22 mouse cellular contexts compared by ENCODE assay signal in genomic region chr3:110329175-110329574, GRCm38 (mm10).
DNase-seq lines count a peak whose midpoint lies in the region; ATAC-seq and TF ChIP-seq lines count a peak whose summit lies in the region.
"Had no signal": no experiment of that assay in that cellular context is flagged by ENCODE, and none has a peak within 500 bp of the region (broad histone marks: within the 10 kb centered on the region; RNA-seq: fewer than 3 reads in every experiment).

No protein-coding gene starts in this region.

- H3K36me3 ChIP-seq in forebrain, embryonic 13.5 days (ENCODE audit: poor library complexity, severe bottlenecking), result no peaks in the 10 kb centered on the region
- no peaks in the 10 kb centered on the region for H3K36me3 ChIP-seq in forebrain, embryonic 11.5 days (ENCODE audit: control insufficient read depth, insufficient read depth, low read length)
- H3K36me3 ChIP-seq in forebrain, embryonic 16.5 days (ENCODE audit: control insufficient read depth, insufficient read depth), result no peaks in the 10 kb centered on the region
- no peaks in the 10 kb centered on the region for H3K36me3 ChIP-seq in forebrain, postnatal 0 days (ENCODE audit: insufficient read depth)
- no peaks in the 10 kb centered on the region for H3K36me3 ChIP-seq in midbrain, embryonic 13.5 days
- no peaks in the 10 kb centered on the region for H3K36me3 ChIP-seq in midbrain, embryonic 16.5 days (ENCODE audit: control insufficient read depth, insufficient read depth, low read length)
- H3K36me3 ChIP-seq in midbrain, embryonic 15.5 days (replicated peaks), result no peaks in the 10 kb centered on the region
- H3K36me3 ChIP-seq: embryonic facial prominence, embryonic 12.5 days; embryonic facial prominence, embryonic 15.5 days; heart, embryonic 10.5 days; hindbrain, embryonic 12.5 days; hindbrain, embryonic 15.5 days had no signal

- H3K27me3 ChIP-seq in forebrain, embryonic 13.5 days, result no peaks in the 10 kb centered on the region
- H3K27me3 ChIP-seq in forebrain, embryonic 11.5 days (ENCODE audit: control insufficient read depth, insufficient read depth, low read length), result no peaks in the 10 kb centered on the region
- H3K27me3 ChIP-seq in forebrain, embryonic 16.5 days (replicated peaks; ENCODE audit: control insufficient read depth, insufficient read depth, low read length), result no peaks in the 10 kb centered on the region
- no peaks in the 10 kb centered on the region for H3K27me3 ChIP-seq in forebrain, postnatal 0 days (ENCODE audit: insufficient read depth, low read length)
- H3K27me3 ChIP-seq in midbrain, embryonic 13.5 days, result no peaks in the 10 kb centered on the region
- H3K27me3 ChIP-seq in midbrain, embryonic 16.5 days (ENCODE audit: control insufficient read depth, insufficient read depth, low read depth, low read length), result no peaks in the 10 kb centered on the region
- H3K27me3 ChIP-seq in midbrain, embryonic 15.5 days (replicated peaks), result no peaks in the 10 kb centered on the region
- H3K27me3 ChIP-seq: embryonic facial prominence, embryonic 12.5 days; embryonic facial prominence, embryonic 15.5 days; hindbrain, embryonic 12.5 days; hindbrain, embryonic 15.5 days had no signal

- no peak overlapping the region for H3K4me2 ChIP-seq in forebrain, embryonic 13.5 days
- H3K4me2 ChIP-seq in forebrain, embryonic 11.5 days (ENCODE audit: low read depth, low read length, severe bottlenecking), result no peak overlapping the region
- no peak overlapping the region for H3K4me2 ChIP-seq in forebrain, embryonic 16.5 days (ENCODE audit: low read length)
- no peak overlapping the region for H3K4me2 ChIP-seq in forebrain, postnatal 0 days (ENCODE audit: low read depth)
- no peak overlapping the region for H3K4me2 ChIP-seq in midbrain, embryonic 13.5 days (replicated peaks)
- no peak overlapping the region for H3K4me2 ChIP-seq in midbrain, embryonic 16.5 days (ENCODE audit: low read length)
- no peak overlapping the region for H3K4me2 ChIP-seq in midbrain, embryonic 15.5 days
- H3K4me2 ChIP-seq: embryonic facial prominence, embryonic 12.5 days; embryonic facial prominence, embryonic 15.5 days; hindbrain, embryonic 12.5 days; hindbrain, embryonic 15.5 days had no signal

- H3K9ac ChIP-seq in forebrain, embryonic 13.5 days, result no peak overlapping the region
- H3K9ac ChIP-seq in forebrain, embryonic 11.5 days (ENCODE audit: low read length), result no peak overlapping the region
- H3K9ac ChIP-seq in forebrain, embryonic 16.5 days (replicated peaks; ENCODE audit: low read depth, low read length), result no peak overlapping the region
- no peak overlapping the region for H3K9ac ChIP-seq in forebrain, postnatal 0 days
- H3K9ac ChIP-seq in midbrain, embryonic 13.5 days (replicated peaks), result no peak overlapping the region
- H3K9ac ChIP-seq in midbrain, embryonic 16.5 days (ENCODE audit: low read depth, low read length), result no peak overlapping the region
- no peak overlapping the region for H3K9ac ChIP-seq in midbrain, embryonic 15.5 days
- H3K9ac ChIP-seq: embryonic facial prominence, embryonic 12.5 days; embryonic facial prominence, embryonic 15.5 days; hindbrain, embryonic 12.5 days; hindbrain, embryonic 15.5 days had no signal

- H3K27ac ChIP-seq in forebrain, embryonic 13.5 days, result no peak overlapping the region
- no peak overlapping the region for H3K27ac ChIP-seq in forebrain, embryonic 11.5 days (ENCODE audit: low read depth, low read length)
- no peak overlapping the region for H3K27ac ChIP-seq in forebrain, embryonic 16.5 days (ENCODE audit: low read length)
- H3K27ac ChIP-seq in forebrain, postnatal 0 days (ENCODE audit: low read depth, low read length), result no peak overlapping the region
- no peak overlapping the region for H3K27ac ChIP-seq in midbrain, embryonic 13.5 days
- no peak overlapping the region for H3K27ac ChIP-seq in midbrain, embryonic 16.5 days (ENCODE audit: low read length)
- no peak overlapping the region for H3K27ac ChIP-seq in midbrain, embryonic 15.5 days
- H3K27ac ChIP-seq: embryonic facial prominence, embryonic 12.5 days; embryonic facial prominence, embryonic 15.5 days; heart, adult 2 months; heart, embryonic 10.5 days; hindbrain, embryonic 12.5 days; hindbrain, embryonic 15.5 days had no signal

- H3K4me3 ChIP-seq in forebrain, embryonic 13.5 days, result no peak overlapping the region
- no peak overlapping the region for H3K4me3 ChIP-seq in forebrain, embryonic 11.5 days (ENCODE audit: low read depth, low read length)
- no peak overlapping the region for H3K4me3 ChIP-seq in forebrain, embryonic 16.5 days (replicated peaks; ENCODE audit: low read length)
- H3K4me3 ChIP-seq in forebrain, postnatal 0 days (ENCODE audit: low read depth, low read length), result no peak overlapping the region
- no peak overlapping the region for H3K4me3 ChIP-seq in midbrain, embryonic 13.5 days (replicated peaks)
- no peak overlapping the region for H3K4me3 ChIP-seq in midbrain, embryonic 16.5 days (ENCODE audit: low read depth, low read length)
- no peak overlapping the region for H3K4me3 ChIP-seq in midbrain, embryonic 15.5 days
- H3K4me3 ChIP-seq: embryonic facial prominence, embryonic 12.5 days; embryonic facial prominence, embryonic 15.5 days; heart, adult 2 months; heart, embryonic 10.5 days; hindbrain, embryonic 12.5 days; hindbrain, embryonic 15.5 days had no signal

- 69% methylated on average over 1 of the region's 1 CpGs for WGBS in forebrain, embryonic 13.5 days
- WGBS in forebrain, embryonic 11.5 days, result 81% methylated on average over 1 of the region's 1 CpGs
- 51% methylated on average over 1 of the region's 1 CpGs for WGBS in forebrain, embryonic 16.5 days
- 47% methylated on average over 1 of the region's 1 CpGs for WGBS in forebrain, postnatal 0 days
- 66% methylated on average over 1 of the region's 1 CpGs for WGBS in midbrain, embryonic 13.5 days
- 71% methylated on average over 1 of the region's 1 CpGs for WGBS in midbrain, embryonic 16.5 days
- WGBS in midbrain, embryonic 15.5 days, result 76% methylated on average over 1 of the region's 1 CpGs

- peak; percentile 76; the same call in 1 of the 2 replicates for ATAC-seq in forebrain, embryonic 13.5 days
- no peak; the same call in 1 of the 2 replicates for ATAC-seq in forebrain, embryonic 11.5 days (replicated peaks; ENCODE audit: low FRiP score)
- ATAC-seq in forebrain, embryonic 16.5 days, result peak; percentile 73
- no peak for ATAC-seq in forebrain, postnatal 0 days
- ATAC-seq in midbrain, embryonic 13.5 days, result 0 out of 2 replicates have a peak, but pooled peaks have one; percentile 60
- ATAC-seq in midbrain, embryonic 16.5 days, result no peak
- ATAC-seq in midbrain, embryonic 15.5 days (replicated peaks), result peak; percentile 60; the same call in 1 of the 2 replicates
- ATAC-seq: activated CD4-positive, CD25-positive, alpha-beta regulatory T cell, adult 4 months had no signal

- no peak for TF ChIP-seq CTCF in forebrain, postnatal 0 days (IDR thresholded peaks at IDR 0.05; ENCODE audit: low read depth)

- no peaks in the 10 kb centered on the region for H3K9me3 ChIP-seq in forebrain, embryonic 13.5 days (replicated peaks)
- no peaks in the 10 kb centered on the region for H3K9me3 ChIP-seq in forebrain, embryonic 11.5 days (ENCODE audit: control insufficient read depth, low read length)
- no peaks in the 10 kb centered on the region for H3K9me3 ChIP-seq in forebrain, embryonic 16.5 days (ENCODE audit: control insufficient read depth, low read length)
- no peaks in the 10 kb centered on the region for H3K9me3 ChIP-seq in forebrain, postnatal 0 days (ENCODE audit: low read length)
- H3K9me3 ChIP-seq in midbrain, embryonic 13.5 days, result no peaks in the 10 kb centered on the region
- no peaks in the 10 kb centered on the region for H3K9me3 ChIP-seq in midbrain, embryonic 16.5 days (replicated peaks; ENCODE audit: control insufficient read depth, low read length, poor library complexity, severe bottlenecking)
- H3K9me3 ChIP-seq in midbrain, embryonic 15.5 days, result no peaks in the 10 kb centered on the region
- H3K9me3 ChIP-seq: embryonic facial prominence, embryonic 12.5 days; embryonic facial prominence, embryonic 15.5 days; heart, embryonic 10.5 days; hindbrain, embryonic 12.5 days; hindbrain, embryonic 15.5 days had no signal

- no peak for DNase-seq in forebrain, embryonic 11.5 days (ENCODE audit: low spot score)
- no peak for DNase-seq in forebrain, postnatal 0 days
- DNase-seq in spleen, adult 12 weeks (ENCODE audit: low spot score), result no peak
- DNase-seq: adrenal gland, adult 8-10 months; adrenal gland, postnatal 25 days; cerebellum, adult 18-20 months; cerebellum, adult 9-10 months; cerebellum, postnatal 25 days; gastrocnemius, postnatal 10 days; gastrocnemius, postnatal 36 days; heart, adult 2 months had no signal

- H3K4me1 ChIP-seq in forebrain, embryonic 13.5 days, result no peaks in the 10 kb centered on the region
- no peaks in the 10 kb centered on the region for H3K4me1 ChIP-seq in forebrain, embryonic 11.5 days (replicated peaks; ENCODE audit: control insufficient read depth, insufficient read depth, low read length)
- no peaks in the 10 kb centered on the region; the same call in 1 of the 2 replicates for H3K4me1 ChIP-seq in forebrain, embryonic 16.5 days (replicated peaks; ENCODE audit: control insufficient read depth, insufficient read depth, low read length)
- no peaks in the 10 kb centered on the region for H3K4me1 ChIP-seq in forebrain, postnatal 0 days (ENCODE audit: insufficient read depth)
- no peaks in the 10 kb centered on the region for H3K4me1 ChIP-seq in midbrain, embryonic 13.5 days (replicated peaks)
- H3K4me1 ChIP-seq in midbrain, embryonic 16.5 days (ENCODE audit: control insufficient read depth, insufficient read depth, low read length), result no peaks in the 10 kb centered on the region
- no peaks in the 10 kb centered on the region for H3K4me1 ChIP-seq in midbrain, embryonic 15.5 days
- H3K4me1 ChIP-seq: embryonic facial prominence, embryonic 12.5 days; embryonic facial prominence, embryonic 15.5 days; heart, embryonic 10.5 days; hindbrain, embryonic 12.5 days; hindbrain, embryonic 15.5 days had no signal

Comparison
In these comparisons a context has a peak if more than half of its experiments do, and no peak if none do; other contexts are left out.
1. ATAC-seq: peak in forebrain, embryonic 13.5 days (single experiment), forebrain, embryonic 16.5 days (single experiment), midbrain, embryonic 13.5 days (single experiment) and midbrain, embryonic 15.5 days (single experiment); none in forebrain, embryonic 11.5 days (single experiment), forebrain, postnatal 0 days (single experiment) and midbrain, embryonic 16.5 days (single experiment).